Mouse (Mus musculus) heart, adult 10 weeks (tissue): ENCODE measurements around the gene Aco2. TPM values are rescaled to one million over a fixed set of nuclear protein-coding genes. Genes with fewer than 3 reads are reported as not detected.

Experiments used
- polyA plus RNA-seq: library from polyadenylated mRNA; stranded (reverse); fragments of 350-450 nt; fragmentation: Illumina TruSeq; extraction: RNeasy Lipid Tissue Mini Kit (QIAGEN cat#74804); gene quantifications from one replicate; pipeline ENCODE4 v1.2.3, GENCODE M21; 2014; ENCODE audit warnings: low read depth, low replicate concordance

Aco2 gene
- 2,087 TPM for polyA plus RNA-seq

GRCm38 (mm10) chr15:81872262-81873136 is at the start of gene Aco2:
Aco2 (plus strand) TSS chr15:81872309.

GRCm38 (mm10) chr15:81858517-81859329 is 13.4 kb upstream of the Aco2 start, which contains the start of gene Tob2:
Tob2 (minus strand) TSS chr15:81858796.

GRCm38 (mm10) chr15:81871604-81872261 is 376 bp upstream of the Aco2 start, which contains the start of gene Phf5a:
Phf5a (minus strand) TSS chr15:81871911.

GRCm38 (mm10) chr15:81925760-81926445 is 53.8 kb downstream of the Aco2 start, which contains the start of gene Polr3h:
Polr3h (minus strand) TSS chr15:81926240.

GRCm38 (mm10) chr15:81936679-81937078 is 64.6 kb downstream of the Aco2 start, which contains the start of gene Csdc2:
Csdc2 (plus strand) TSS chr15:81936759.

GRCm38 (mm10) chr15:81960171-81961077 is 88.3 kb downstream of the Aco2 start, which contains the start of gene Pmm1:
Pmm1 (minus strand) TSS chr15:81960930.

Other genes starting within 250 kb of the Aco2 start
- gene L3mbtl2, start 208.4 kb upstream of the Aco2 start, polyA plus RNA-seq, result 12.1 TPM
- 2.3 TPM for gene Chadl, start 175.0 kb upstream of the Aco2 start, polyA plus RNA-seq
- gene Zc3h7b, start 127.3 kb upstream of the Aco2 start, polyA plus RNA-seq, result 45.5 TPM
- 20.9 TPM for gene Rangap1, start 126.8 kb upstream of the Aco2 start, polyA plus RNA-seq
- gene Tef, start 69.9 kb upstream of the Aco2 start, polyA plus RNA-seq, result 84.7 TPM
- gene Tob2, start 13.5 kb upstream of the Aco2 start, polyA plus RNA-seq, result 36.4 TPM
- 40.3 TPM for gene Phf5a, start 398 bp upstream of the Aco2 start, polyA plus RNA-seq
- 11.3 TPM for gene Polr3h, start 53.9 kb downstream of the Aco2 start, polyA plus RNA-seq
- 91.9 TPM for gene Csdc2, start 64.5 kb downstream of the Aco2 start, polyA plus RNA-seq
- 34.2 TPM for gene Pmm1, start 88.6 kb downstream of the Aco2 start, polyA plus RNA-seq
- gene 1700029P11Rik, start 108.2 kb downstream of the Aco2 start, polyA plus RNA-seq, result not detected
- 34.2 TPM for gene Xrcc6, start 115.5 kb downstream of the Aco2 start, polyA plus RNA-seq
- 18.6 TPM for gene Desi1, start 161.6 kb downstream of the Aco2 start, polyA plus RNA-seq
- gene Snu13, start 175.3 kb downstream of the Aco2 start, polyA plus RNA-seq, result 85.5 TPM
- gene 4930407I10Rik, start 186.8 kb downstream of the Aco2 start, polyA plus RNA-seq, result not detected
- not detected for gene Mei1, start 197.7 kb downstream of the Aco2 start, polyA plus RNA-seq